Mouse (Mus musculus) heart, embryonic 14.5 days (tissue): ENCODE results near the gene Il10. TPM values are rescaled to one million over a fixed set of nuclear protein-coding genes. Genes with fewer than 3 reads are reported as not detected.
A peak's percentile ranks its signal among the peaks of the same experiment; 100 is the strongest.

Experiments
- ATAC-seq: fragments of 200-750 bp; cut with Nextera tagmentation; 2 replicates; pipeline ENCODE4 v1.8.0; 2017; ENCODE audit warnings: low read depth, moderate TSS enrichment; ENCODE audit not compliant: insufficient number of reproducible peaks, insufficient read depth, low FRiP score
- H3K27ac ChIP-seq, 2 experiments: fragments of 200-500 bp in 1 of 2; fragments of 300-500 bp in 1 of 2; sonication (generic) in 1 of 2; replicated peaks in 1 of 2; 2 replicates each; pipeline ENCODE4 v1.5.1; 2012 to 2014; ENCODE audit warnings: low read depth in 2 of 2, low read length in 2 of 2, control low read depth in 1 of 2, mild to moderate bottlenecking in 1 of 2, mixed read lengths in 1 of 2; ENCODE audit not compliant: control insufficient read depth in 1 of 2, insufficient read depth in 1 of 2
- H3K27me3 ChIP-seq: fragments of 300-500 bp; sonication (generic); 2 replicates; pipeline ENCODE4 v1.6.1; 2014; ENCODE audit warnings: mild to moderate bottlenecking, low read length, control low read depth; ENCODE audit not compliant: control insufficient read depth, insufficient read depth
- H3K36me3 ChIP-seq: fragments of 300-500 bp; sonication (generic); 2 replicates; pipeline ENCODE4 v1.6.1; 2014; ENCODE audit warnings: mild to moderate bottlenecking, control low read depth, low read length, mixed read lengths; ENCODE audit not compliant: control insufficient read depth, insufficient read depth
- H3K4me1 ChIP-seq, 2 experiments: fragments of 200-500 bp in 1 of 2; fragments of 300-500 bp in 1 of 2; sonication (generic) in 1 of 2; 2 replicates each; pipeline ENCODE4 v1.6.1; 2012 to 2014; ENCODE audit warnings: low read length in 2 of 2, control low read depth in 1 of 2, mixed read lengths in 1 of 2; ENCODE audit not compliant: control insufficient read depth in 2 of 2, insufficient read depth in 2 of 2
- H3K4me2 ChIP-seq: fragments of 300-500 bp; sonication (generic); 2 replicates; pipeline ENCODE4 v1.6.1; 2014; ENCODE audit warnings: mild to moderate bottlenecking, low read length
- H3K4me3 ChIP-seq, 2 experiments: fragments of 200-500 bp in 1 of 2; fragments of 300-500 bp in 1 of 2; sonication (generic) in 1 of 2; 2 replicates each; pipeline ENCODE4 v1.5.1; 2012 to 2014; ENCODE audit warnings: low read length in 2 of 2, mild to moderate bottlenecking in 2 of 2, control low read depth in 1 of 2, low read depth in 1 of 2, moderate library complexity in 1 of 2; ENCODE audit not compliant: control insufficient read depth in 1 of 2, insufficient read depth in 1 of 2
- H3K9ac ChIP-seq: fragments of 300-500 bp; sonication (generic); 2 replicates; pipeline ENCODE4 v1.6.1; 2014; ENCODE audit warnings: mild to moderate bottlenecking, low read length
- H3K9me3 ChIP-seq: fragments of 300-500 bp; sonication (generic); 2 replicates; pipeline ENCODE4 v1.6.1; 2016; ENCODE audit warnings: low read length, control low read depth; ENCODE audit not compliant: control insufficient read depth
- WGBS: fragments of 180-500 bp; shearing (Covaris S2); extraction: QIAGEN DNeasy Blood & Tissue Kit; methylation state at CpG from one replicate; pipeline ENCODE4 v1.1.7; 2014; 5-methylcytosine and 5-hydroxymethylcytosine counted together
- polyA plus RNA-seq: library from polyadenylated mRNA; unstranded; fragments of >200 nt; fragmentation: Nextera tagmentation; extraction: Ambion mirVana; gene quantifications from 2 replicates; pipeline ENCODE4 v1.2.1, GENCODE M21; 2014

Il10 gene
- polyA plus RNA-seq, 1 experiment from 2014 or later = not detected

- Histone ChIP-seq H3K27me3 (no peaks in the 10 kb centered on the region), H3K27ac (no peak overlapping the region), H3K4me1 (peaks cover 11 to 15% of the 10 kb centered on the region in 2 experiments), H3K4me2 (no peak overlapping the region), H3K9ac (no peak overlapping the region), H3K36me3 (peaks cover 43% of the 10 kb centered on the region), H3K4me3 (no peak overlapping the region), H3K9me3 (no peaks in the 10 kb centered on the region)
- ATAC-seq = no peak
- WGBS = 90% methylated on average over 5 of the region's 5 CpGs
These were observed 30.4 kb downstream of the Il10 start for GRCm38 (mm10) chr1:131050011-131050410.

- Histone ChIP-seq H3K27ac (no peak overlapping the region), H3K9ac (no peak overlapping the region), H3K4me2 (no peak overlapping the region), H3K4me1 (peaks cover 11 to 15% of the 10 kb centered on the region in 2 experiments), H3K36me3 (peaks cover 49% of the 10 kb centered on the region), H3K27me3 (no peaks in the 10 kb centered on the region), H3K9me3 (no peaks in the 10 kb centered on the region), H3K4me3 (no peak overlapping the region)
- ATAC-seq = no peak
- WGBS = 79% methylated on average over 5 of the region's 5 CpGs
These were observed 31.0 kb downstream of the Il10 start for GRCm38 (mm10) chr1:131050617-131051016.

GRCm38 (mm10) chr1:131051073-131051472 is 31.4 kb downstream of the Il10 start:
- H3K27me3 ChIP-seq = no peaks in the 10 kb centered on the region
- H3K36me3 ChIP-seq = peaks cover 53% of the 10 kb centered on the region
- no peaks in the 10 kb centered on the region for H3K9me3 ChIP-seq
- H3K4me3 ChIP-seq = no peak overlapping the region
- no peak overlapping the region for H3K27ac ChIP-seq
- no peak overlapping the region for H3K9ac ChIP-seq
- H3K4me1 ChIP-seq = peaks cover 8 to 11% of the 10 kb centered on the region in 2 experiments
- ATAC-seq = no peak
- WGBS = 46% methylated on average over 7 of the region's 7 CpGs
- H3K4me2 ChIP-seq = no peak overlapping the region

- Histone ChIP-seq H3K4me3 (no peak overlapping the region), H3K4me2 (no peak overlapping the region), H3K9me3 (no peaks in the 10 kb centered on the region), H3K36me3 (peaks cover 75% of the 10 kb centered on the region), H3K27ac (peak overlapping the region; percentile 8 to 20; a peak in 1 of 4 replicates), H3K4me1 (peaks cover 7 to 9% of the 10 kb centered on the region in 2 experiments), H3K9ac (no peak overlapping the region), H3K27me3 (no peaks in the 10 kb centered on the region)
- WGBS = 8% methylated on average over 8 of the region's 8 CpGs
- ATAC-seq = peak; percentile 15; the same call in 1 of the 2 replicates
These were observed 33.6 kb downstream of the Il10 start for GRCm38 (mm10) chr1:131053239-131053638.

GRCm38 (mm10) chr1:131053656-131054055 is 34.0 kb downstream of the Il10 start:
- WGBS = 61% methylated on average over 4 of the region's 4 CpGs
- H3K4me1 ChIP-seq = peaks cover 11 to 13% of the 10 kb centered on the region in 2 experiments
- no peaks in the 10 kb centered on the region for H3K9me3 ChIP-seq
- no peak overlapping the region for H3K27ac ChIP-seq
- H3K4me2 ChIP-seq = no peak overlapping the region
- no peak for ATAC-seq
- peaks cover 76% of the 10 kb centered on the region for H3K36me3 ChIP-seq
- no peaks in the 10 kb centered on the region for H3K27me3 ChIP-seq
- H3K4me3 ChIP-seq = no peak overlapping the region
- H3K9ac ChIP-seq = no peak overlapping the region

- Histone ChIP-seq H3K4me2 (no peak overlapping the region), H3K27me3 (no peaks in the 10 kb centered on the region), H3K4me1 (peaks cover 17 to 19% of the 10 kb centered on the region in 2 experiments), H3K27ac (no peak overlapping the region), H3K9me3 (no peaks in the 10 kb centered on the region), H3K9ac (no peak overlapping the region), H3K4me3 (no peak overlapping the region), H3K36me3 (peaks cover 76% of the 10 kb centered on the region)
- WGBS = 79% methylated on average over 4 of the region's 4 CpGs
- ATAC-seq = no peak
These were observed 34.6 kb downstream of the Il10 start for GRCm38 (mm10) chr1:131054251-131054650.

- H3K9me3 ChIP-seq = no peaks in the 10 kb centered on the region
- H3K4me2 ChIP-seq = no peak overlapping the region
- ATAC-seq = no peak
- no peaks in the 10 kb centered on the region for H3K27me3 ChIP-seq
- H3K27ac ChIP-seq = no peak overlapping the region
- no peak overlapping the region for H3K4me3 ChIP-seq
- peaks cover 43 to 55% of the 10 kb centered on the region in 2 experiments for H3K4me1 ChIP-seq
- 0 out of 2 replicates have a peak overlapping the region, but pooled peaks have one; percentile 12 for H3K9ac ChIP-seq
- WGBS = 30% methylated on average over 7 of the region's 7 CpGs
- H3K36me3 ChIP-seq = peaks cover 49% of the 10 kb centered on the region
These were observed 38.8 kb downstream of the Il10 start for GRCm38 (mm10) chr1:131058431-131058830.

- Histone ChIP-seq H3K36me3 (peaks cover 39% of the 10 kb centered on the region), H3K4me1 (peaks cover 50 to 65% of the 10 kb centered on the region in 2 experiments), H3K9me3 (no peaks in the 10 kb centered on the region), H3K4me2 (no peak overlapping the region), H3K27ac (0 out of 4 replicates have a peak overlapping the region, but pooled peaks of 1 of the 2 experiments have one; percentile 19), H3K9ac (peak overlapping the region; percentile 4; the same call in 1 of the 2 replicates), H3K4me3 (no peak overlapping the region), H3K27me3 (no peaks in the 10 kb centered on the region)
- ATAC-seq = no peak
- WGBS = 34% methylated on average over 1 of the region's 1 CpGs
These were observed 39.8 kb downstream of the Il10 start for GRCm38 (mm10) chr1:131059411-131059810.
